Mouse (Mus musculus): ENCODE results near the gene Prpf6.

Gene Prpf6

DNA sequence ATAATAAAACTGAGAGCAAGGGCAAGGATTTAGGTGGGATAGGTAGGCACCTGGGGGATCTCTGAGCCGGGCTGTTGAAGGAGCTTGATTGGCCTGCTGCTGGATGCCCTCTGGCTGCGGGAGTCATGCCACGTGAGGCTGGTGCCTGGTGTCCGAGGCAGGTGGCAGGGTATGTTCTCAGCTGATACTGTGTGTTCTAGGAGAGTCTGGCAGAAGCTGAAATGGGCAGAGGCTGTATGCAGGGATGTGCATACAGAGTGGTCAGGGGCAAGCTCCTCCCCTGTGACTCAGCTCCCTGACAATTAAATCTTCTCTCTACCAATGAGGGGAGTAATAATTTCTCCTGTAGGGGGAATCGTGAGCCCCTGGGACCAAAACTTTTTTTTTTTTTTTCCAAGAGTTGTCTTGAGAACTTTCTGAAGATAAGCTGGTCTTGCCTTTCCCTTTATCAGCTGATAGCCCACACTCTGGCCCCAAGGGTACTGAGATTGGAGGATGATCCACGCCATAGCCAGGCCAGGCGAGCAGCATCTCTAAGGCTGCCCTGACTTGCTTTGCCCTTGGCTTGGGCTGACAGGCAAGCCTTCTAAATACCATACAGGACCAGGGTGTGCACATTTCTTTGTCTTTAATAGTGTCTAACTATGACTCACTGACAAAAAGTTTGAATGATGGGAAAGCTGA is 5.9 kb downstream of the Prpf6 start:
- DNase-seq (ENCODE audit: low spot score): no peak

DNA sequence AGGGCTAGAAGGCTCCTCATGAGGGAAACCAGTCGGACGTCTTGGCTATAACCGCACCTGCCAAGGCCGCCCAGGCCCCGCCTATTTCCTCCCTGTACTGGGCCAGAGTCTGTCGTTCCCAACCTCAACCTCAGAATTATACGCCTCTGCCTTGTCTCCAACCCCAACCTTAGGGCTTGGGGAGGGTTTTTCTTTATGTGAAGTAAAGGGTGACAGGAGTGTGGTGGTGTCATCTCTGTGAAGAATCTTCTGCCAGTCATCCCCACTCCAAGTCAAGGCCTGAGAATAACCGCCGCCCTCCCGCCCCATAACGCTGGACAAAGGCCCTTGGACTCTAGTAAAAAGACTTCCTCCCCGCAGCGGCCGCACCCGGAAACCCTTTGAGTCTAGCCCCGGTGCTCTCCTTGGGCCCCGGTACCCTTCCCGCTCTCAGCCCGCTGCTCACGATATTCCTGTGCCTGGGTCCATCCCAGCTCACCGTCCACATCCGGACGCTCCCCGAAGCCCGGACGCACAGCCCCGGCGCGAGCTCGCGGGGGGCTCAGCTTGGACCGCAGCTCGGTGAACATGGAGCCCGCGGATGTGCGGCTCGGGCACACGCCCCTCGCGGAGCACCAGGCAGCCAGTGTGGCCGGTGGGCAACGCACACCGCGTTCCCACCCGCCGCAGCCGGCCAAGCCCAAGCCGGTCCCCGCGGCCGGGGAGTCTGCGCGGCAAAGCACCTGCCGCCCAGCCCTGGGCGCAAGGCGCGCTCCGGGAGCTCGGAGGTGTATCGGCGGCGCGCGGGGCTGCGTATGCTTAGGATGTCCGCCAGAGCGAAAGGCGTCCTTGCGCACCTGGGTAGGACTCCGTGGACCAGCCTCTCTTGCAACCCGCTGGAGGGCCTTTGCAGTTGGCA is 7.0 kb downstream of the Prpf6 start, which contains the start of gene Samd10:
TSS of gene Samd10 (minus strand) at position 759 of the 898 bp plus-strand sequence.
- peak; percentile 68 for DNase-seq (ENCODE audit: low spot score)

DNA sequence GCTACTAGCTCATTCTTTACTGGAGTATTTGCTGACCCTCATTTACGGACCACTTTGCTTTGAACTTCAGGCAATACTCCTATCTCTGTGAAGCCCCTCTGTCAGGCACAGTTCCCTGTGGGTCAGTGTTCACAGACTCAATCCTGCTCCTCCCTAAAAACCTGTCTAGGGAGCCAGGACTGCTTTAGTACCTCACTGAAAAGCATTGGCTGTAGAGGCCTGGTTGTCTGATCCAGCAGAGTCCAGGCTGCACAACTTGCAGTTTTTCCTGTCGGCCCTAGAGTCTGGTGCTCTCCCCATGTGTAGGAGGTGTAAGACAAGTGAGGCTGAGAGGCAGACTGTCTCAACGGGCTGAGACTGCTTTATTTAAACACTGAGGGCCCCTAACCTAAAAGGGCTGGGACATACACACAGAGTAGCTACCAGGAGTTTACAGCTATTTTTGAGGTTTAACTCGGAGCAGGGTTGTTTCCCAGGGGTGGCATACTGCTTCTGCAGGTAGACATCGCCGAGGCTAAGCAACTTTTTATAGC is 8.6 kb downstream of the Prpf6 start:
- DNase-seq (ENCODE audit: low spot score): no peak

DNA sequence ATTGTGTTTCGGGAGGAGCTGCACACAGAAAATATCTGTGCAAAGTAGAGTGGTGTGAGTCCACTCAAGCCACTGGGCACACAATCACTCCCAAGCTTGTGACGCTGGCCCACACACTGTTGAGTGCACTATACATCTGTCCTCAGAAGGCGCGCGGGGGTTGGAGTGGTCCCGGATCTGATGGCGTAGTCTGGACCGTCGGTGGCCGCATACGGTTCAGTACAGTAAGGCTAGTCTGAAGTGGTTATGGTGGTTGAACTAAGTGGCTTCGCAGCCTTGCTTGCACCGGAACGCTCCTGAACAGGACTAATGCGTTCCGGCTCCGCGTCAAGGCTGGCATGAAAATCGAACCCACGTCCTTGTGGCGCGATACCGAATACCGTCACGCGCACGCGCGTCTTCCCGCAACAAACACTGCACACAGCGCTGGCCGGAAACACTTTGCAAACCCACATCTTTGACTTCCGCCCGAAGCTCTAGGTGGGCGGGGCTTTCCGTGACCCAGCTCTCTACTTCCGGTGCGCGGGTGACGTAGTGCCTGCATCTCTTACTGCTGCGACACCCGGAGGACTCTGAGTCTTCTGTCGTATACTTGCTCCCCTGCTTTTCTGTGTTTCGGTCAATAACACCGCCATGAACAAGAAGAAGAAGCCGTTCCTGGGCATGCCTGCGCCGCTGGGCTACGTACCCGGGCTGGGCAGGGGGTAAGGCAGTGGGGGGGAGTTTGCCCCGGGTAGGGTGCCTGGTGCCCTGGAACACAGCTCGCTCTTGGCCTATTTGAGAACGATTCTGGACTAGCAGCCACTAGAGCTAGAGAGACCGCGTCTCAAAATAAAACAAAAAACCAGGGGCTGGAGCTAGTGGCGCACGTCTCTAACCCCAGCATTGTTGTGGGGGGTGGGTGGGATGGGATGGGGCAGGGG is 9.4 kb downstream of the Prpf6 start:
- DNase-seq (ENCODE audit: low spot score): peak; percentile 97

DNA sequence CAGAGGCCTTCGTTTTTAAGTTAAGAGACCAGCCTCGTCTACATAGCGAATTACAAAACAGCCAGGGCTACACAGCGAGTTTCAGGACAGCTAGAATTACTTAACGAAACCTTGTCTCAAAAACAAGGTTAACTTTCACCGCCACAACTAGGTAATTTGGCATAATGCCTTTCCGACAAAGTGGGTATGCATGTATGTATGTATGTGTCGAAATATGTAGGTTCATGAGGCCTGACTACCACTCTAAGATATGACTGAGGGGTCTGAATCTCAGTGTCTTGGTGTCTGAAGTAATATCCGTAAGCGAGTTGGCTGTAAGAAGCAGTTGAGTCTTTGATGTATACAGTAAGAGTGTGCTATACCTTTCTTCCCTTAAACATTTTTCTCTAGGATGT is 10.1 kb downstream of the Prpf6 start:
- DNase-seq (ENCODE audit: low spot score): no peak

DNA sequence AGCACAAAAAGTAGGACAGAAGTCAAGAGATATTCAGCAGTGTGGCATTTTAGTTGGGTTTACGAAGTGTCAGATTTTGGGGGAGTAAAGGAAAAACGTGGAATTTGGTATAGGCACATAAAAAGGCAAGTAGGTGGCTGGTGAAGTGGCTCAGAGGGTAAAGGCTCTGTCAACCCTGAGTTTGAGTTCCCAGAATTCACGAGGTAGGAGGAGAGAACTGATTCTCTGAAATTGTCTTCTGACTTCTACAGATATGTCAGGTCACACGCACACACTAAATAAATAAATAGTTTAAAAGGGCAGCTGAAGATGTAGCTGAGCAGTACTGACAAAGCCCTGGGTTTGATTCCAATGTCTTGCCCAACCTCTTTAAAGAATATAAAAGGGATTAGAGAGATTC is 10.7 kb downstream of the Prpf6 start:
- DNase-seq (ENCODE audit: low spot score): no peak

DNA sequence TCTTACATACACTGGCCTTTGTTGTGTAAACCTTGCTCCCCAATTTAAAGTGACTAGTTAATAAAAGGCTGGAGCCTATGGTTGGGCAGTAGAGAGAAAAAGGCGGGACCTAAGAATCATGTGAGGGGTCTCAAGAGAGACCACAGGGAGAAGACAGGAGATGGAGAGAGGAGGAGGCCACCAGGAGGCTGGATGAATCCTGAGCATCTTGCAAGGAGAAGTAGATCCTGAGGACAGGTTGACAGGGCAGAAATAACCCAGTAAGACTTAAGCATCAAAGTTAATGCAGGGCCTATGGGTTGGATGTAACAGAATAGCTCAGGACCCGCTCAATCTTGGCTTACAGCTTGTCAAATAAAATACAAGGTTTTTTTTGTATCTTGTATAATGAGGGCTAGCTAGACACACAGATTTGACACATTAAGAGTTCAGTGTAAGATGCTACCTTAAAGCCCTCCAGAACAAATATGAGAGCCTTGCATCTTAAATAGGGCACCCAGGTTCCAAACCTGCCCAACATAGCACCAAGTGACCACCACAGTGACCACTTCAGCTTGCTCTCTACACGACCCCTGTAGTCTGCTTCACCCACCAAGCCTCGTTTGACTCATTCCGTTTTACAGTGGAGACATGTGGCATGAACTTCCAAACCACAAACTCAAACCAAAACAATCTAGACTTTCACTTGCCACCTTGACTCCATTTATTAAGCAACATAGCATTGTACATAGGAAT is 27.3 kb downstream of the Prpf6 start:
- DNase-seq (ENCODE audit: low spot score): no peak

DNA sequence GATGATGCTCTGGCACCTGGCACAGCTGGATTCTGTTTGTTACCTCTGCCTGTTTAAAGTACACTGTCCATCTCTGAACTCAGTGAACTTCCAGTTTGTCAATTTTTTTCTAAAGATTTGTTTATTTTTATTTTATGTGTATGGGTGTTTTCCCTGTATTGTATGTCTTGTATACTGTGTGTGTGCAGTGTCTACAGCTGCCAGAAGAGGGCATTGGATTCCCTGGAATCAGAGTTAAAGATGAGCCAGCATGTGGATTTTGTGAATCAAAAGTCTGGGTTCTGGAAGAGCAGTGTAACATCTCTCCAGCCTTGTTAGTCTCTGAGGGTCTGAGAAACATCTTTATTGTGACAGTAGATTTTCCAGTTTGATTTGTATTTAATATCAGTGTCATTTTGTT is 31.7 kb downstream of the Prpf6 start:
- no peak for DNase-seq (ENCODE audit: low spot score)

DNA sequence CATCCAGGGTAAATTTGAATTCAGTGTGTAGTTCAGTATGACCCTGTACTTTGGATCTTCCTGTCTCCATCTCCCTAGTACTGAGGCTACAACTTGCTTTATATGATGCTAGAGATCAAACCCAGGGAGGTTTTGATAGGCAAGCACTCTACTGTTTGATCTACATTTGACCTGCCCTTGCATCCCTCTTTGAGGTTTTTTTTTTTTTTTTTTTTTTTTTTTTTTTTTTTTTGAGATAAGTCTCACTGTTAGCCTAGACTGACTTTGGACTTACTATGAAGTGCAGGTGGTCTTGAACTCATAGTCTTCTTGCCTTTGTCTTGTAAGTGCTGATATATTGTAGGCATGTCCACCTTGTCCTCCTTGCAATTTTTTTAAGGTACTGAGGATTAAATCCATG is 36.8 kb downstream of the Prpf6 start:
- DNase-seq (ENCODE audit: low spot score): no peak

DNA sequence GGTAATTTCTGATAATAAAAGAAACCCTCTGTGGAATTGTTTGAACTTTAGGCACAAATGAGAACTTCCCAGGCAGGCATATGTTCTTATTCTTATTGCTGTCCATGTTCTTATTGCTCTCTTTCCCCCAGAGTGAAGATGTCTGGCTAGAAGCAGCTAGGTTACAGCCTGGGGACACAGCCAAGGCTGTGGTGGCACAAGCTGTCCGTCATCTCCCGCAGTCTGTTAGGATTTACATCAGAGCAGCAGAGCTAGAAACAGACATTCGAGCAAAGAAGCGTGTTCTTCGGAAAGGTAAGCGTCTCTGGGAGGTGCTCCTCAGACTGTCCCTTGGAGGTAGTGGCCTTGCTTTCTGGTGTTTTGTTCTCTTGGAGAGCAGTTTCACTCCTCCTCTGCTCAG is 41.0 kb downstream of the Prpf6 start:
- no peak for DNase-seq (ENCODE audit: low spot score)

DNA sequence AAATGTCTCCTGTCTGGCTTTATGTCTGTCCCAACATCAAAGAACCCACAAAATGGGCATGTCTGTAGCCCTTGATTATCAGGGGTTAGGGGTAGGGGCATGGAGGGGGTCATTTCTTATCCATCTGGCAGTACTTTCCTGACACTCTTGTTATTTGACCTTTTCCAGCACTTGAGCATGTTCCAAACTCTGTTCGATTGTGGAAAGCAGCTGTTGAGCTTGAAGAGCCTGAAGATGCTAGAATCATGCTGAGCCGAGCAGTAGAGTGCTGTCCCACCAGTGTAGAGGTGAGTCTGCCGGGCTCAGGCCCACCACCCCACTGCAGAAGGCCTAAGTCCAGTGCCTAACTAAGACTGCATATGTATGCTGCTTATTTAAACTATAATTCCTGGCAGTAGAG is 44.2 kb downstream of the Prpf6 start:
- DNase-seq (ENCODE audit: low spot score): no peak

DNA sequence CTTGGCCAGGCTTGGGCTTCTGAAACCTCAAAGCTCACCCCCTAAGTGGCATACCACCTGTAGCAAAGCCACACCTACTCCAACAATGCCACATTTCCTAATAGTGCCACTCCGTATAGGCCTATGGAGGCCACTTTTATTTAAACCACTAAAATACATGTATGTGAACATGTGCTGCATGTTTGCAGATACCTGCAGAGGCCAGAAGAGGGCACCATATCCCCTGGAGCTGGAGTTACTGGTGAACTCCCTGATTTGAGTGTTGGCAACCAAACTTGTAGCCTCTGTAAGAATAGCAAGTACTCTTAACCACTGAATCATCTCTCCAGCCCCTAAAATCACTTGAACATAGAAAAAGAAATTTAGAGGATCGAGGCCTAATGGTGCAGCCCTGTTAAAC is 52.7 kb downstream of the Prpf6 start:
- peak; percentile 32 for DNase-seq (ENCODE audit: low spot score)

DNA sequence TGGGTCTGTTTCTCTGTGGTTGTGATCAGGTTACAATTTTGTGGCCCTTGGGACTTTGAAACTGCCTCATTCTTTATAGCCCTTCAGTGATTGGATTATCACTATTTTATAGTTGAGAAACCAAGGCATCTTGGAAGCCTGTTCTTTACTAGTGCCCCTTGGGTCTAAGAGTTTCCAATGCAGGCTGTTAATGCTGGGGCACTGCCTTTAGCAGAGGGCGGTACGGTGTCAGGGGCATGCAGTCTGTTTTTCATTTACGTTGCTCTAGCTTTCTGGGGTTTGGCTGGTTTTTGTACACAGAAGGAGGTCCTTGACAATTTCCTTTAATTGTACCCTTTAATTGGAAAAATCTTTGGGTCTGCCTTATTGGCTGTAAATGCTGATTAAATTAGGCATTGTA is 54.0 kb downstream of the Prpf6 start:
- DNase-seq (ENCODE audit: low spot score): no peak

DNA sequence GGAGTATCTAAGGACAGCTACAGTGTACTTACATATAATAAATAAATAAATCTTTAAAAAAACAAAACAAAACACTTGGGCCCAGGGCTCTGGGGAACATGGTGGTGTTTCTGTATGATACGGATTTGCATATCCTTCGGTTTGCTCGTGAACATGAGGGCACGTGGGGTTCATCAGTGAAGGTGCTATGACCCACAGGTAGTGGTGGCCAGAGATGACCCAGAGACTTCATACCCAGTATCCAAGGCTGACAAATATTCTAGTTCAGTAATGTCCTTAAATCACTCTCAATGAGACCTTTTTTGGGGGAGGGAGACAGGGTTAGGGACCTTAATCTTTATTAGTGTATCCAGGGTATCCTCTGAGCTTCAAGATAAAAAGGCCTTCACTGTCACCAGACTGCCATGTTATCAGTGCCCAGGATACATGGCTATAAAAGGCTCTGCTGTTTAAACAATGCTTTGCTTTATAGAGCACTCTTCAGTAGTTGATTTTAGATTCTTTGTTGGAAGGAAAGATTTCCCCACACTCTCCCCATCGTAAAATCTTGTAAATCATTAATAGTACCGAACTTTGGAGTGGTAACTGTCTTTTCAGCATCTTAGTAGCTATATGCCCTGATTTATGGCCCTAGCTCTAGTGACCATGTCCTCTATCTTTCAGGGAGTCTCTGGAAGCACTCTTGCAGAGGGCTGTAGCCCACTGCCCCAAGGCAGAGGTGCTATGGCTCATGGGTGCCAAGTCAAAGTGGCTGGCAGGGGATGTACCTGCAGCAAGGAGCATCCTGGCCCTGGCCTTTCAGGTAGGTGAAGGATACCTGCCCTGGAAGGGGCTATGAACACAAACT is 55.2 kb downstream of the Prpf6 start:
- DNase-seq (ENCODE audit: low spot score): no peak

DNA sequence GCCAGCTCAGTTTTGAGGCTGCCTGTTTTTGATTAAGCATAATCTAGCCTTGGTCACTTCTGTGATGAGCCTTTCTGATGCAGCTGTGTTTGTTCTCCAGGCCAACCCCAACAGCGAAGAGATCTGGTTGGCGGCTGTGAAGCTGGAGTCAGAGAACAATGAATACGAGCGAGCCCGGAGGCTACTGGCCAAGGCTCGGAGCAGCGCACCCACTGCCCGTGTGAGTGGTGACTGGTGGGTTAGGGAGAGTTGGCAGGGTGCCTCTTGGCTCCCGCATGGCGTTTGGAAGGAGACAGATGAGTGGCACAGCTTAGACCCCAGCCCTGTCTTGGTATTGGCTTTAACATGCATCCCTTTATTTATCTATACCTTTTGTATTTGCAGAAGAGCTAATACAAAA is 57.3 kb downstream of the Prpf6 start:
- no peak for DNase-seq (ENCODE audit: low spot score)

DNA sequence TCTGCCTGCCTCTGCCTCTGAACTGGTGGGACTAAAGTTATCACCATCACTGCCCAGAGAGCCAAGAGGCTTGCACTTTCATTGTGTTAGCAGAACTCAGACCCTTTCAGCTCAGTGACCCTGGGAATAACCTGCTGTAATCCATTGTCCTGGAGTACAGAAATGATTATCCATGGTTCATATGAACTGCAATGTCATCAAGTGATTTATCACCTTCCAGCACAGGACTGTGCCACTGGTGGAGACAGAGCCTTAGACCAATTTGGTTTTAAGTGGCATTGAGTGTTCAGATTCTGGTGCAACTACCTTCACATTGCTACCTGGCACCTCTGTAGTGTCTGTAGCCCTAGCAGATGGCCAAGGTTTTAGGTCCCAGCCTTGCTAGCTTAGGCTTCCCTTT is 61.4 kb downstream of the Prpf6 start:
- DNase-seq (ENCODE audit: low spot score): no peak

DNA sequence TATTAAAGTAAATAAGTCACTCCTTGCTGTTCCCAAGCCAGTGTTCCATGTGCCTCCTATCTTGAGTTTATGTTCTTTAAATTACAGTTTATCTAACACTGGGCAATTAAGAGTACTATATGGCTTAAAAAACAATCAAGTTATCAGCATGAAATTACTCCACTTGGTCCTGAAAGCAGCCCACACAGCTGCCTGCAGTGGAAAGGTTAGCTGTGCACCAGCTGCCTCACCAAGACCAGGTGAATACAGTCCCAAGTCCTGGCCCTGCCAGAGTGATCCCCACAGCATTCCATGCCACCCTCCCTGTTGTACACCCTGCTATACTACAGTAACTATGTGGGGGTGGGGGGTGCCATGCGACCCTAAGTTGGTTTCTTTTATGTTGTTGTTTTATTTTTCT is 61.9 kb downstream of the Prpf6 start:
- no peak for DNase-seq (ENCODE audit: low spot score)

DNA sequence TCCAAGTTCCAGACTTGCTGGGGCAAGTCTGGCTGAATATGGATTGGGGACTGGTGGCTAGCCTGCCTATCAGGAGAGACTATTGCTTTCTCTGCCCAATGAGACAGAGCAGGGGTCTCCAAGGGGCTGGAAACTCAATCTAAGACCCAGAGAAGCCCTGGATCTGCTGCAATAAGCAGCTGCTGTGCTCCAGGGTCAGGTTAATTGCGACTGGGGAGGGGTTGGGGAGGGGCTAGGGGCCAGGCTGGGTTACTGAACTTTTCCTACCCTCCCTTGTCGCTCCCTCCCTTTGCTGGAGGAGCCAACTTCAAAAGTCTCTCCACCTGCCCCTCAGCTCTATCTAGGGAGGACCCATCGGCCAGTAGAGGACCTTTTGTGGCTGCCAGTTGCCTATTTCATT is 65.1 kb downstream of the Prpf6 start, which contains the start of gene Gm29797:
TSS of gene Gm29797 (plus strand) at position 301 of the 400 bp plus-strand sequence.
- no peak for DNase-seq (ENCODE audit: low spot score)

DNA sequence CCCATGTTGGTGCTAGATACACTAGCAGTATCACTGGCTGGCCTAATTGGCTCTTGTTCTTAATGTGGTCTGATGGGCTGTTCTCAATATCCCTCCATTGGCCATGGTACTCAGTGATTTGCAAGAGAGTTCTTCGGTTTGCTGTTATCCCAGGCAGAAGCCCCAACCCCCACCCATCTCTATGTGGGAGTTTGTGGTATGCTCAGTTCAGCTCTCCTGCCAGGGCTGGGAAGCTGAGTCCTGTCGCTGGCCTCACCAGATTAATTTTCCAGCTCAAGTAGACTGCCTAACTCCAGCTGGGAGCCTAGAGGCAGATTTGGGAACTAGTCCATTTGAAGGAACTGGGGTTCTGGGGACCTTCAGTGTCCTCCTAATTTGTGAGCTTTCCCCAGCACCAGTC is 65.8 kb downstream of the Prpf6 start:
- no peak for DNase-seq (ENCODE audit: low spot score)

DNA sequence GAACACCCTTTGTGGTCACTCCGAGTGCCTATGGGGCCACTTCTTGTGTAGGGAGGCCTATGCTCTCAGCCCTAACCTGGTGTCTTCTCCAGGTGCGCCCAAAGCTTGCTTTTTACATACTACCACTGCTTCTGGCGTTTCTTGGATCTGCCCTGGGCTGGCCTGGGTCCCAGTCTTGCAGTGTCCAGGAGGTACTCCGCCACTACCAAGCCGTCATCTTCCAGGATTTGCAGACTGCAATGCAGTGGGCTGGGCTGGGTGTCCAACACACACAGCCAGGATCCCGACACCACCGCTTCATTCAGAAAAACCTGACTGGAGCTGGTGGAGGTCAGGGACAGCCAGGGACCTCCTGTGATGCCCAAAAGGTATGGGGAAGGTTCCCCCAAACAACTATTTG is 66.9 kb downstream of the Prpf6 start:
- no peak for DNase-seq (ENCODE audit: low spot score)
